Mouse (Mus musculus): ENCODE data around the gene Map1s.
A peak's percentile ranks its signal among the peaks of the same experiment; 100 is the strongest.

The Map1s gene

GRCm38 (mm10) chr8:70898661-70899198 is 7.0 kb upstream of the Map1s start:
- DNase-seq (ENCODE audit: low read depth, low spot score) = no peak

GRCm38 (mm10) chr8:70899226-70899625 is 6.5 kb upstream of the Map1s start:
- DNase-seq (ENCODE audit: low read depth, low spot score) = no peak

GRCm38 (mm10) chr8:70900872-70901387 is 4.8 kb upstream of the Map1s start:
- no peak for DNase-seq (ENCODE audit: low read depth, low spot score)

- peak; percentile 34 for DNase-seq (ENCODE audit: low read depth, low spot score)
Measured at GRCm38 (mm10) chr8:70902211-70902610, 3.5 kb upstream of the Map1s start.

- DNase-seq (ENCODE audit: low read depth, low spot score) = peak; percentile 34
Measured at GRCm38 (mm10) chr8:70903112-70903511, 2.6 kb upstream of the Map1s start.

GRCm38 (mm10) chr8:70903582-70903981 is 2.1 kb upstream of the Map1s start:
- no peak for DNase-seq (ENCODE audit: low read depth, low spot score)

- peak; percentile 67 for DNase-seq (ENCODE audit: low read depth, low spot score)
Measured at GRCm38 (mm10) chr8:70904532-70904931, 1.2 kb upstream of the Map1s start.

GRCm38 (mm10) chr8:70905463-70905830 is 285 bp upstream of the Map1s start:
- no peak for DNase-seq (ENCODE audit: low read depth, low spot score)

- no peak for DNase-seq (ENCODE audit: low read depth, low spot score)
Measured at GRCm38 (mm10) chr8:70907518-70907917, 1.8 kb downstream of the Map1s start.

- DNase-seq (ENCODE audit: low read depth, low spot score) = peak; percentile 84
Measured at GRCm38 (mm10) chr8:70911596-70911995, 5.9 kb downstream of the Map1s start.

GRCm38 (mm10) chr8:70912955-70913354 is 7.2 kb downstream of the Map1s start:
- peak; percentile 58 for DNase-seq (ENCODE audit: low read depth, low spot score)

GRCm38 (mm10) chr8:70913523-70913922 is 7.8 kb downstream of the Map1s start:
- DNase-seq (ENCODE audit: low read depth, low spot score) = peak; percentile 61

GRCm38 (mm10) chr8:70914704-70915103 is 9.0 kb downstream of the Map1s start:
- DNase-seq (ENCODE audit: low read depth, low spot score) = peak; percentile 46

GRCm38 (mm10) chr8:70920049-70920922 is 14.6 kb downstream of the Map1s start:
- DNase-seq (ENCODE audit: low read depth, low spot score) = no peak

- DNase-seq (ENCODE audit: low read depth, low spot score) = no peak
Measured at GRCm38 (mm10) chr8:70924151-70924550, 18.4 kb downstream of the Map1s start.

GRCm38 (mm10) chr8:70925754-70926153 is 20.0 kb downstream of the Map1s start:
- no peak for DNase-seq (ENCODE audit: low read depth, low spot score)

- no peak for DNase-seq (ENCODE audit: low read depth, low spot score)
Measured at GRCm38 (mm10) chr8:70926396-70926795, 20.7 kb downstream of the Map1s start.

- no peak for DNase-seq (ENCODE audit: low read depth, low spot score)
Measured at GRCm38 (mm10) chr8:70928096-70928495, 22.4 kb downstream of the Map1s start.

- no peak for DNase-seq (ENCODE audit: low read depth, low spot score)
Measured at GRCm38 (mm10) chr8:70928778-70929322, 23.1 kb downstream of the Map1s start.

GRCm38 (mm10) chr8:70931731-70932130 is 26.0 kb downstream of the Map1s start:
- DNase-seq (ENCODE audit: low read depth, low spot score) = no peak

- no peak for DNase-seq (ENCODE audit: low read depth, low spot score)
Measured at GRCm38 (mm10) chr8:70933036-70933435, 27.3 kb downstream of the Map1s start.

GRCm38 (mm10) chr8:70934786-70935185 is 29.1 kb downstream of the Map1s start:
- no peak for DNase-seq (ENCODE audit: low read depth, low spot score)

GRCm38 (mm10) chr8:70937200-70937599 is 31.5 kb downstream of the Map1s start:
- no peak for DNase-seq (ENCODE audit: low read depth, low spot score)

All from ZHBTc4 (cell line).